Mouse (Mus musculus) adrenal gland, postnatal 36 days (tissue): ENCODE data around the gene Usp20. TPM values are rescaled to one million over a fixed set of nuclear protein-coding genes. Genes with fewer than 3 reads are reported as not detected.
A peak's percentile ranks its signal among the peaks of the same experiment; 100 is the strongest.
"Not testable (repeated sequence)": the region's sequence is repeated elsewhere in the genome, so short reads cannot be mapped to it uniquely, and the experiment has no call there.

Experiments used
- DNase-seq, 2 experiments: peaks; one replicate each; pipeline ENCODE4 v3.0.0; 2021; ENCODE audit warnings: mixed read lengths in 1 of 2
- long read RNA-seq, 2 experiments: library from polyadenylated mRNA; stranded (forward); transcript quantifications; one replicate each; pipeline ENCODE4 v2.0.0; 2021; ENCODE audit warnings: borderline sequencing depth in 2 of 2
- total RNA-seq, 2 experiments: library from RNA; stranded (reverse); gene quantifications; 2 replicates each; pipeline ENCODE4 v1.2.3; 2021

The Usp20 gene
- 10 to 100 TPM; 23.3 to 30.9 TPM for total RNA-seq
- long read RNA-seq, experiment 1, full-length matches to known transcripts, result 14 of 28 reads
- long read RNA-seq, experiment 1, partial matches to known transcripts, result 6 of 28 reads
- long read RNA-seq, experiment 1, other reads (novel, unspliced or antisense), result 8 of 28 reads
- long read RNA-seq, experiment 2, full-length matches to known transcripts, result 10 of 15 reads
- long read RNA-seq, experiment 2, partial matches to known transcripts, result 4 of 15 reads
- long read RNA-seq, experiment 2, other reads (novel, unspliced or antisense), result 1 of 15 reads

GRCm38 (mm10) chr2:30981790-30982513 lies at the start of gene Usp20, which contains the start of gene BC005624:
TSS of gene Usp20 (plus strand) at chr2:30982279.
TSS of gene BC005624 (minus strand) at chr2:30982201.
- DNase-seq, result peak; percentile 100

GRCm38 (mm10) chr2:30933032-30933431 lies 49.0 kb upstream of the Usp20 start:
- DNase-seq, result no peak

DNA sequence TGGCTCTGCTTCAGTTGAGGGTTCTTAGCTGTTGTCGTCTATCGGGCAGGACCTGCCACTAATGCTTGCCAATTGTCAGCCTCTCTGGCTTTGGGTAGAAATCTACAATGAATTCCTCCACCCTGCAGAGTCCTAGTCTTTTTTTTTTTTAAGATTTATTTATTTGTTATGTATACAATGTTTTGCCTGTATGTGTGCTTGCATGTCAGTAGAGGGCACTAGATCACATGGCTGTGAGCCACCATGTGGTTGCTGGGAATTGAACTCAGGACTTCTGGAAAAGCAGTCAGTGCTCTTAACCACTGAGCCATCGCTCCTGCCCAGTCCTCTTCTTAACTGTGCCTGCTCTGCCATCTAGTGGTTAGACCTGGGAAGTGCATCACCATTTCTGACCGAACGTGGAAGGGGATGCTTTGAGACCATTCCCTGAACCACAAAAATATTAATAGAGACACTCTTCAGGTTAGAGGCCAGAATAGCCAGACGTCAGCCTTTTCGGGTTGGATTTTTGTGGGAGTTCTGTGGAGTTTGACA lies 48.1 kb upstream of the Usp20 start:
- peak; percentile 78 for DNase-seq

DNA sequence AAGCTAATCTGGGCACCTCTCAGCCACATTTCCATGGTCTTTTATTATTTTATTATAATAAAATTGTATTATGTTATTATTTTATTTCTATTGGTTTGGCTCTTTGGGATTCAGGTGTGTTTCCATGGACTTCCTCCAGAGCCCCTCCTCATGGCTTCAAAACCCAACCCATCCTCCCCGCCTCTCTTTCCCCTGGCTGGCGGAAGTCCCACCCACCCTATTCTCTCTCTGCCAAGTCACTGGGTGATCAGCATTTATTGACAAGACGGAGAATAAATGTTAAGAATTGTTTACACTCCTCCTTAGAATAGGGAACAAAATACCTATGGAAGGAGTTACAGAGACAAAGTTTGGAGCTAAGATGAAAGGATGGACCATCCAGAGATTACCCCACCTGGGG lies 45.3 kb upstream of the Usp20 start:
- no peak for DNase-seq

- no peak for DNase-seq
Observed at GRCm38 (mm10) chr2:30937731-30938130, 44.3 kb upstream of the Usp20 start.

GRCm38 (mm10) chr2:30938574-30938991 lies 43.5 kb upstream of the Usp20 start:
- peak in 1 of 2 experiments; percentile 32 for DNase-seq

DNA sequence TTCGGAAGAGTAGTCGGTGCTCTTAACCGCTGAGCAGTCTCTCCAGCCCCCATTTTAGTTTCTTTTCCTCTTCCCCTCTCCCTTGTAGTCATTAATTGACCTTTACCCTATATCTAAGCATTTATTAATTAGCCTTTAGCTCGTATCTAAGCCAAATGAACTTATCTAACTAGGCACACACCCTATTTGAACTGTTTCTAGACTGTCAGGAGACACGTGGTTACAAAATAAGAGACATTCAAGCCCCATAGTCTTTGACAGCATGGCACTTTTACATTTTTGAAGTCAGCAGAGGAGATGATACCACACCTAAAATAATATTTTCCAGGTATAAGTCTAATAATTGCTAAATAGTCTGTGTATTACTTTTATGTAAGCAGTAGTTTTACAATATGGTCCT lies 40.5 kb upstream of the Usp20 start:
- DNase-seq, result no peak

DNA sequence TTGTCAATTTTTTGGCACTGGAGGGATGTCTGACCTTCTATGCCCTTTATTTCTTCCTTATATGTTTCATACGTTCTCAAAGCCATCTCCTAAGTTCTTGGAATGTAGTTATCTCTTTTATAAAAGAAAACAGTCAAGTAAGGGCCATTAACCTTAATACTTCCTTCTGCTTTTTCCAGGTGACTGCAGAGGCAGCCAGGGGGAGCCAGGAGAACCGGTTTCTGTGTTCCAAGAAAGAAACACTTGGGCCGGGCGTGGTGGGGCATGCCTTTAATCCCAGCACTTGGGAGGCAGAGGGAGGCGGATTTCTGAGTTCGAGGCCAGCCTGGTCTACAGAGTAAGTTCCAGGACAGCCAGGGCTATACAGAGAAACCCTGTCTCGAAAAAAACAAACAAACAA lies 40.0 kb upstream of the Usp20 start:
- DNase-seq, result not testable (repeated sequence)

- peak; percentile 56 to 74 for DNase-seq
Observed at GRCm38 (mm10) chr2:30942603-30943011, 39.5 kb upstream of the Usp20 start.

DNA sequence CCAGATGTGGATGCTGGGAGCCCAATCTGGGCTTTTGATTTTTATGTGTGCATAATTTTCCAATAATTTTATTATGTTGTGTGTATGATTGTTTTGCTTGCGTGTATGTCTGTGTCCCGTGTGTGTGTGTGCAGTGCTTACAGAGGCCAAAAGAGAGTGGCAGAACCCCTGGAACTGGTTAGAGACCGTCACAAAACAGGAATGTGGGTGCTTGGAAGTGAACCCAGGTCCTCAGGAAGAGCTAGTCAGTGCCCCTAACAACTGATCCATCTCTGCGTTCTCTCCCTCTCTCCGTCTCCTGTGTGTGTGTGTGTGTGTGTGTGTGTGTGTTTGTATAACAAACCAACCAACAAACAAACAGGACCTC lies 29.6 kb upstream of the Usp20 start:
- DNase-seq, result no peak

DNA sequence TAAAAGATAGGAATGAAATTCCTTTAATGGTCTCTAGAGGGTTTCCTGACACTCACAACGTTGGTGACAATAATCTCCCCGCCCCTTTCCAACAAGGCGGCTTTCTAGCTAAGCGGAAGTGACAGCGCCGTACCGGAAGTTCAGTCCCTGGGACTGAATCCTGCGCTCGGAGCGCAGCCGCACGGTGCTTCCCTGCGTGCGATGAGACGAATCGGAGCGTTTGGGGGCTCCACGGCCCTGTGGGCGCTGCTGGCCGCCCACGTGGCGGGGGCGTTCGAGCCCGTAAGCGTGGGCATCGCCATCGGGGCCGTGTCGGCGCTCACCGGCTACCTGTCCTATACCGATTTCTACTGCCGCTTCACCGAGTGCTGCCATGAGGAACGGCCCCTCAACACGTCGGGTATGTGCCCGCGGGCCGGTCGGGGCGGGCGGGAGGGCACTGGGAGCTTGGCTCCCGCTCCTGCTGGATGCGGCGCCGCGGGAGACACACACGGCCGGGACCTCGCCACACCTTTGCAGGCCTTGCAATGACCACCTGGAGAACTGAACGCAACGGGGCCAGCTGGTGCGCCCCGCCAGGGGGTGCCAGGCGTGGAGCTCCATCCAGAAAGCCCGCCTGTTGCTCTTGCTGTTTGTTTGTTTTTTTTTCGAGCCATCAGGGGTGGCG lies 29.1 kb upstream of the Usp20 start, which contains the start of gene Tor1b:
TSS of gene Tor1b (plus strand) at position 136 of the 667 bp plus-strand sequence.
- peak; percentile 89 to 90 for DNase-seq

DNA sequence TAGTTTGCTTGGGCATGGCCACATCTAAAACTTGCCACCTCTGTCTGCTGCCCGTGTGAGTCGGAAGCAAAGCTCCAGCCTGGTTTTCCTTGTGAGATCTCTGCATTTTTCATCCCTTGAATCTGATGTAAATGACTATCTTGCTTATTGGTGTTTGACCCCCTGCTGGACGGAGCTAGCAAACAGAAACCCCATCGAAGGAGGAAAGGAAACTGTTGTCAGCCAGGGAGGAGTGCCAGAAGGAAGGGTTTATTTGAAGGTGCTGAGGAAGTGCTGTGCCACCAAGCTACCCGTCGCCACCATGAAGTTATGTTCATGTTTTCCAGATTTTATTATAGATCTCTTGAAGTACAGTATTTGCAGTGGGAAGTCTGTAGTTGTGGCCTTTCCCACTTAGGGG lies 27.3 kb upstream of the Usp20 start:
- no peak for DNase-seq

DNA sequence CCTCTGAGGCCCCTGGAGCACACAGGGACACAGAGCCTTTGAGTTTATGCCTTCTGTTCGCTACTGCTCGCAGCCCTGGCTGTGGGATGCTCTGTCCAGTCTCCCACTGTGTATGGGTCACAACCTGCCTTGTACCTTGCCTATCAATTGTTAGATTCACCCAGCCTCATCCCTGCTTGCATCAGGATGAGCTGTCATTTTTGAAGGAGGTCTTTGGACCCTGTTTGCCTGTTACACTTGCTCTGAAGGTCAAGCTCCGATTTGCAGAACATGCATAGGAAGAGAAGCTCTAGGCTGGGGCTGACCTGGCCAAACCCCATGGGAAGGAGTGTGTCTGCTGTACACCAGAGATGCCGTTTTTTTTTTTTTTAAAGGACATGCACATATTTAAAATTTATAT lies 24.6 kb upstream of the Usp20 start:
- no peak for DNase-seq

- DNase-seq, result no peak
Observed at GRCm38 (mm10) chr2:30958726-30959125, 23.4 kb upstream of the Usp20 start.

GRCm38 (mm10) chr2:30959856-30960255 lies 22.2 kb upstream of the Usp20 start:
- peak; percentile 53 to 55 for DNase-seq

DNA sequence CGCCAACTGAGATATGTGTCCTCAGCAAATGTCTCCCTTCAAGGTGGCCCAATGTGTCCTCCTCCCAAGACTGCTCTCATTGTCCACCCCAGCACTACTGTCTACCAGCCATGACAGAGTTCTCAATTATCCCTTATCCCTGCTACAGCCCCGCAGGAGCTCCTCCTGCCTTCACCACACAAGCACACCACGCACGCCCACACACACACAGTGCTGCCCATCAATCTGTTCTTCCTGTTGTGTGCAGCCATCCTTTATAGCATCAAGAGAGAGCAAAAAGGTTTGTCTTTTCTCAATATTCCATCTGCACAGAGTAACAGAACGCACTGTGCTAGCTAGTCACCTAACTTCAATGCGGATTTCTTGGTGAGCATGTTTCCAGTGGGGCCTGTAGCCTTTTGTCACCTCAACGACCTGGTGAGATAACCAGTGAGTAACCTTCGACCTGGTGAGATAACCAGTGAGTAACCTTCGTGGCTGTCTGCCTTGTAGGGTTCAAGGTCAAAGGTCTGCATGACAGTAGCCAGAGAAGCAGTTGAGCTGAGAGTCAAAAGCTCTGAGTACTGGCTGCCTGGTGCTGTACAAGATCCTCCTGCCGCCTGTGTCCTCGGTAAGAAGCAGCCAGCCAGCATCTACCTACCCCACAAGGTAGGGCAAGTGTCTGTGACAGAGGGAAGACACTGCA lies 19.4 kb upstream of the Usp20 start:
- DNase-seq, result peak; percentile 43 to 46

DNA sequence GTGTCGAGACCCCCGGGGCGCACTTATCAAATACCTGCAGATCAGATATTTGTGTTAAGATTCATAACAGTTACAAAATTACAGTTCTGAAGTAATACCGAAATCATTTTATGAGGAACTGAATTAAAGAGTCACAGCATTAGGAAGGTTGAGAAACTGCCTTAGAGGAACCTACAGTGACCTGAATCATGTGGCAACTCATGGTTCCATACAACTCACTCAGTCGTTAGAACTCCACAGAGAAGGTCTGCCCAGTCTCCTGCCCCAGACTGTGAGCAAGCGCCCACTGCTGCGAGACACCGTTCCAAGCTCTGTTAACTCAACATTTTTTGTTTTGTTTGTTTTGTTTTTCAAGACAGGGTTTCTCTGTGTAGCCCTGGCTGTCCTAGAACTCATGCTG lies 16.5 kb upstream of the Usp20 start:
- DNase-seq, result no peak

- no peak for DNase-seq
Observed at GRCm38 (mm10) chr2:30966826-30967225, 15.3 kb upstream of the Usp20 start.

GRCm38 (mm10) chr2:30967352-30968327 lies 14.4 kb upstream of the Usp20 start, which contains the start of gene Tor1a:
TSS of gene Tor1a (minus strand) at chr2:30967933.
- DNase-seq, result peak; percentile 94

- DNase-seq, result no peak
Observed at GRCm38 (mm10) chr2:30983024-30983423, 945 bp downstream of the Usp20 start.
